Mouse (Mus musculus) forebrain, postnatal 0 days (tissue): Measurements from ENCODE around the gene Acot11. TPM values are rescaled to one million over a fixed set of nuclear protein-coding genes. Genes with fewer than 3 reads are reported as not detected.
"Not testable (repeated sequence)": the region's sequence is repeated elsewhere in the genome, so short reads cannot be mapped to it uniquely, and the experiment has no call there.

ENCODE experiments used
- ATAC-seq: fragments of 200-750 bp; cut with Nextera tagmentation; 2 replicates; pipeline ENCODE4 v1.8.0; 2017; ENCODE audit warnings: mild to moderate bottlenecking, moderate library complexity
- DNase-seq: peaks from one replicate; pipeline ENCODE4 v3.0.0-alpha.2; 2015
- H3K27ac ChIP-seq: fragments of 300-500 bp; sonication (generic); 2 replicates; pipeline ENCODE4 v1.5.1; 2014; ENCODE audit warnings: low read depth, mild to moderate bottlenecking, antibody characterized with exemption, low read length, moderate library complexity, mixed read lengths
- H3K27me3 ChIP-seq: fragments of 300-500 bp; sonication (generic); 2 replicates; pipeline ENCODE4 v1.6.1; 2014; ENCODE audit warnings: mild to moderate bottlenecking, low read length, mixed read lengths; ENCODE audit not compliant: insufficient read depth
- H3K36me3 ChIP-seq: fragments of 300-500 bp; sonication (generic); 2 replicates; pipeline ENCODE4 v1.6.1; 2014; ENCODE audit warnings: mild to moderate bottlenecking, moderate library complexity; ENCODE audit not compliant: insufficient read depth
- H3K4me1 ChIP-seq: fragments of 300-500 bp; sonication (generic); 2 replicates; pipeline ENCODE4 v1.6.1; 2014; ENCODE audit warnings: antibody characterized with exemption; ENCODE audit not compliant: insufficient read depth
- H3K4me2 ChIP-seq: fragments of 300-500 bp; sonication (generic); 2 replicates; pipeline ENCODE4 v1.6.1; 2014; ENCODE audit warnings: low read depth, mild to moderate bottlenecking, moderate library complexity
- H3K4me3 ChIP-seq: fragments of 300-500 bp; sonication (generic); 2 replicates; pipeline ENCODE4 v1.5.1; 2014; ENCODE audit warnings: low read depth, low read length, mixed read lengths
- H3K9ac ChIP-seq: fragments of 300-500 bp; sonication (generic); 2 replicates; pipeline ENCODE4 v1.6.1; 2014; ENCODE audit warnings: mild to moderate bottlenecking
- H3K9me3 ChIP-seq: fragments of 300-500 bp; sonication (generic); 2 replicates; pipeline ENCODE4 v1.6.1; 2016; ENCODE audit warnings: low read length
- CTCF ChIP-seq: sonication (generic); IDR thresholded peaks from 2 replicates; pipeline ENCODE4 v1.5.1; 2016; ENCODE audit warnings: antibody characterized with exemption, control low read depth, low read depth
- WGBS: fragments of 180-500 bp; shearing (Covaris S2); extraction: QIAGEN DNeasy Blood & Tissue Kit; methylation state at CpG from one replicate; pipeline ENCODE4 v1.1.7; 2014; 5-methylcytosine and 5-hydroxymethylcytosine counted together
- polyA plus RNA-seq: library from polyadenylated mRNA; unstranded; fragments of >200 nt; fragmentation: Nextera tagmentation; extraction: Ambion mirVana; gene quantifications from 2 replicates; pipeline ENCODE4 v1.2.1, GENCODE M21; 2015
- total RNA-seq: library from RNA; depleted of rRNA; stranded (reverse); fragments of >200 nt; gene quantifications from 2 replicates; pipeline ENCODE4 v1.2.3, GENCODE M21; 2014

Acot11 gene
- total and polyA plus RNA-seq, 2 experiments from 2014 or later: 1.2 to 5.5 TPM

DNA sequence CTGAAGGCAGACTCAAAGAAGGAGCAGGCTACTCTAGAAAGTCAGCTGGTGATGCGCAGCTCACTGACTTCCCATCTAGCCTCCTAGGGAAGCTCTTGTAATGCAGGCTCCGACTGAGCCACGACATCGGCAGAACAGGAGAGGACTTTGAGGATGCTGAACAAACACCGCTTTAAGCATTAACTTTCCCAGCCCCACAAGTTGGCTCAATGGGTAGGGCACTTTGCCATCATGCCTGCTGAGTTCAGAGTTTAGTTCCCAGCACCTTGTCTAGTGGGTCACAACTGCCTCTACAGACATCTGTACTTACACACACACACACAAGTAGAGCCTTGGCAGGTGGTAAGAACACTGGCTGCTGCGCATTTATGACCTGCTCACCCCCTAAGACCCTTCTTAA lies 53.1 kb downstream of the Acot11 start:
- no peak for ATAC-seq
- DNase-seq: no peak
- Histone ChIP-seq H3K4me3 (no peak overlapping the region), H3K4me1 (no peaks in the 10 kb centered on the region), H3K27me3 (no peaks in the 10 kb centered on the region), H3K27ac (no peak overlapping the region), H3K9ac (no peak overlapping the region), H3K36me3 (no peaks in the 10 kb centered on the region), H3K9me3 (no peaks in the 10 kb centered on the region), H3K4me2 (no peak overlapping the region)
- 94% methylated on average over 6 of the region's 6 CpGs for WGBS
- no peak for TF ChIP-seq CTCF

DNA sequence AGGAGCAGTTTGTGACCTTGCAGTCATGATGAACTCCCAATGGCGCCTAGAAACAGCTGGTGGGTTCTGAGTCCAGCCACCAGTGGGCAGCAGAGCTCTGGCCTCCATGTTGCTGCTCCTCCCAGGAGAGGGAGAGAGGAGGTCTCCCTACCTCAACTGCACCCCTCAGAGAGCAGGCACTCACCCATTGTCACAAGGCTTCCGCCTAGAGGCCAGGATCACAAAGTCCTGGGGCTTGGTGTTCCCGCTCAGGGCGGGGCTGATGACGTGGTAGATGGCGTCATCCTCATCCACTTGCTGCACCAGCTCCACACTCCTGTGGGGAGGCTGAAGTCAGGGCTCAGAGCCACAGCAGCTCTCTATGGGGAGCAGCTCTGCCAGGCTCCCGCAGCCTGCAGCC lies 55.1 kb downstream of the Acot11 start:
- H3K9me3 ChIP-seq: no peaks in the 10 kb centered on the region
- under 1% methylated on average over 7 of the region's 7 CpGs for WGBS
- no peaks in the 10 kb centered on the region for H3K36me3 ChIP-seq
- peak overlapping the region; percentile 45; the same call in 1 of the 2 replicates for H3K27ac ChIP-seq
- H3K4me2 ChIP-seq: peak overlapping the region; percentile 41
- TF ChIP-seq CTCF: peak; percentile 92
- no peaks in the 10 kb centered on the region for H3K27me3 ChIP-seq
- H3K9ac ChIP-seq: peak overlapping the region; percentile 25; the same call in 1 of the 2 replicates
- DNase-seq: peak; percentile 87
- H3K4me3 ChIP-seq: peak overlapping the region; percentile 13; the same call in 1 of the 2 replicates
- no peaks in the 10 kb centered on the region for H3K4me1 ChIP-seq
- ATAC-seq: peak; percentile 96

DNA sequence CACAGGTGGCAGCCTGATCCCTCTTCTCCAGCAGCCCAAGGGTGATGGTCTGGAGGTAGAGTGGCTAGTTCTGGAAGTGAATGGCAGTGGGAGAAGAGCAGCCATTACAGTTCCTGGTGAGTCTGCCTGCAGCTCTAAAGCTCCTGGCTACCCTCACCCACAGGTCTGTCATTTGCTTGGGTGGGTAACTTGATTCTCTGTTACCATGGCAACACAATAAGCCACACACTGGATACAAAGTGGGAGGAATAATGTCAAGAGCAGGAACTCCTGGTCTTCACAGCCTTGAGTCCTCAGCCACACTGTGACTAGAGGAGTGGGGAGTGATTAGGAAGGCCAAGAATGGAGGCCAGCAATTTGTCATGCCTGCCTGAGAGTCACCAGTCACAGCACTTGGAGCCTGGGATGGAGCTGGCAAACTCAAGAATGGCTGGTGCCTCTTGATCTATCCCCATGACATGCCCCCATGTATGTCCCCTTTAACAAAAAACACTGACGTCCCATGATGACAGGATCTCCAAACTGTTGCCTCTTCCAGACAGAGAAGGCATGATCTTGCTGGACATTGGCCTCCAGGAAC lies 57.7 kb downstream of the Acot11 start:
- peak; percentile 11 for DNase-seq
- Histone ChIP-seq H3K9me3 (no peaks in the 10 kb centered on the region), H3K4me3 (no peak overlapping the region), H3K36me3 (no peaks in the 10 kb centered on the region), H3K4me1 (no peaks in the 10 kb centered on the region), H3K9ac (no peak overlapping the region), H3K27ac (no peak overlapping the region), H3K27me3 (no peaks in the 10 kb centered on the region), H3K4me2 (no peak overlapping the region)
- ATAC-seq: no peak; the same call in 1 of the 2 replicates
- 87% methylated on average over 1 of the region's 1 CpGs for WGBS
- no peak for TF ChIP-seq CTCF

- ATAC-seq (no peak), DNase-seq (no peak)
- Histone ChIP-seq H3K9me3 (no peaks in the 10 kb centered on the region), H3K9ac (no peak overlapping the region), H3K27ac (no peak overlapping the region), H3K27me3 (no peaks in the 10 kb centered on the region), H3K36me3 (no peaks in the 10 kb centered on the region), H3K4me1 (no peaks in the 10 kb centered on the region), H3K4me2 (no peak overlapping the region), H3K4me3 (no peak overlapping the region)
- TF ChIP-seq CTCF: no peak
- WGBS: 88% methylated on average over 7 of the region's 7 CpGs
Measured at GRCm38 (mm10) chr4:106745862-106746261, 58.9 kb downstream of the Acot11 start.

- ATAC-seq (no peak), DNase-seq (no peak)
- Histone ChIP-seq H3K36me3 (no peaks in the 10 kb centered on the region), H3K4me3 (no peak overlapping the region), H3K9ac (no peak overlapping the region), H3K27me3 (no peaks in the 10 kb centered on the region), H3K27ac (no peak overlapping the region), H3K9me3 (no peaks in the 10 kb centered on the region), H3K4me1 (no peaks in the 10 kb centered on the region), H3K4me2 (no peak overlapping the region)
- TF ChIP-seq CTCF: no peak
- WGBS: 49% methylated on average over 3 of the region's 3 CpGs
Measured at GRCm38 (mm10) chr4:106737904-106738303, 66.9 kb downstream of the Acot11 start.

- not testable (repeated sequence) for DNase-seq, H3K36me3 ChIP-seq, H3K9ac ChIP-seq, H3K27ac ChIP-seq, H3K4me3 ChIP-seq, H3K27me3 ChIP-seq, H3K9me3 ChIP-seq, H3K4me1 ChIP-seq, H3K4me2 ChIP-seq, ATAC-seq
- 84% methylated on average over 1 of the region's 1 CpGs for WGBS
Measured at GRCm38 (mm10) chr4:106736884-106737283, 67.9 kb downstream of the Acot11 start.

DNA sequence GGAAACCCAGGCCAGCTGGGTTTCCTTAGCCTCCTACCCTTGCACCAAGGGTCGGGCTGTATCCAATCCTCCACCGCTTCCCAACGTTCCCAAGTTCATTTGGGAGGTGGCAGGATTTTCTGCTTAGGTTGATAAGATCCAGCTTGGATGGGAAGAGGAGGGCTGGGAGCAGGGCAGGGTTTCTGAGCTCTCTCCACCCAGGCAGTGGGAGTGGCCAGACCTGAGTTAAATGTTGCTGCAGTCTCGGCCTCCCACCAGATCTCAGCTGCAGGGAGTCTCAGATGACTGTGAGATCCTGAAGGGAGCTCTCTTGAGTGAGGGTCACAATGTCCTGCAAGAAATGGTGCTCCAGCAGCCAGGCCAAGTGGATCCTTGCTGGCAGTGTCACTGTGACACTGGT lies 71.2 kb downstream of the Acot11 start, which contains the start of gene Fam151a:
TSS of gene Fam151a (plus strand) at position 254 of the 400 bp plus-strand sequence.
- Histone ChIP-seq H3K4me3 (no peak within 1 kb of the TSS), H3K27me3 (no peaks in the 10 kb centered on the region), H3K4me2 (no peak within 1 kb of the TSS), H3K9me3 (no peaks in the 10 kb centered on the region), H3K36me3 (no peaks in the 10 kb centered on the region), H3K4me1 (no peaks in the 10 kb centered on the region), H3K9ac (no peak within 1 kb of the TSS), H3K27ac (no peak within 1 kb of the TSS)
- no peak for DNase-seq
- no peak for TF ChIP-seq CTCF
- ATAC-seq: no peak
- WGBS: 66% methylated on average over 4 of the region's 4 CpGs
